Mouse (Mus musculus) left cerebral cortex, postnatal 10 days (tissue): Measurements from ENCODE around the gene Dchs2. TPM values are rescaled to one million over a fixed set of nuclear protein-coding genes. Genes with fewer than 3 reads are reported as not detected.

Experiments
- DNase-seq, 2 experiments: peaks; one replicate each; pipeline ENCODE4 v3.0.0; 2021 to 2022; ENCODE audit warnings: low spot score in 2 of 2, mixed read lengths in 1 of 2; ENCODE audit errors: extremely low spot score in 1 of 2
- intact Hi-C: fragments of 180-260 bp; cut with DNase I; formaldehyde crosslinking; loops from one replicate; pipeline ENCODE4 v1.15.1; 2025
- total RNA-seq, 2 experiments: library from RNA; stranded (reverse); gene quantifications; 2 replicates each; pipeline ENCODE4 v1.2.3; 2021

Dchs2 gene
- total RNA-seq, 2 experiments from 2014 or later = 4.2 to 5.1 TPM

GRCm38 (mm10) chr3:83299783-83300382 is 172.1 kb downstream of the Dchs2 start:
- DNase-seq = no peak
- intact Hi-C loops = no loop called here

GRCm38 (mm10) chr3:83303876-83304275 is 176.1 kb downstream of the Dchs2 start:
- intact Hi-C loops = no loop called here
- no peak for DNase-seq

GRCm38 (mm10) chr3:83345928-83346327 is 218.2 kb downstream of the Dchs2 start:
- no peak for DNase-seq
- intact Hi-C loops = no loop called here

GRCm38 (mm10) chr3:83368500-83369068 is 240.8 kb downstream of the Dchs2 start:
- intact Hi-C loops = no loop called here
- DNase-seq = no peak

GRCm38 (mm10) chr3:83369871-83370270 is 242.1 kb downstream of the Dchs2 start:
- no peak for DNase-seq
- intact Hi-C loops = no loop called here

GRCm38 (mm10) chr3:83374333-83374732 is 246.6 kb downstream of the Dchs2 start:
- no peak for DNase-seq

GRCm38 (mm10) chr3:83376834-83377233 is 249.1 kb downstream of the Dchs2 start:
- intact Hi-C loops = no loop called here
- DNase-seq = no peak

More at GRCm38 (mm10) chr3:83374333-83374732, 246.6 kb downstream of the Dchs2 start:
- intact Hi-C loops = no loop called here

Other genes with a start within 250 kb of the Dchs2 start
- under 1 TPM; 0.12 to 0.24 TPM for gene Lrat, start 224.0 kb upstream of the Dchs2 start, total RNA-seq
- gene Fgg, start 120.2 kb upstream of the Dchs2 start, total RNA-seq = not detected
- gene Fga, start 101.9 kb upstream of the Dchs2 start, total RNA-seq = not detected
- gene Fgb, start 78.1 kb upstream of the Dchs2 start, total RNA-seq = not detected
- 10 to 100 TPM; 40.0 to 40.6 TPM for gene Plrg1, start 72.4 kb upstream of the Dchs2 start, total RNA-seq